Mouse (Mus musculus) gastrocnemius, postnatal 25 days (tissue): Measurements from ENCODE around the gene Eif2ak4. TPM values are rescaled to one million over a fixed set of nuclear protein-coding genes. Genes with fewer than 3 reads are reported as not detected.

Source experiments
- DNase-seq: peaks from one replicate; pipeline ENCODE4 v3.0.0; 2022
- long read RNA-seq, 2 experiments: library from polyadenylated mRNA; stranded (forward); transcript quantifications; one replicate each; pipeline ENCODE4 v2.0.0; 2021
- total RNA-seq, 2 experiments: library from RNA; stranded (reverse); gene quantifications; 1 replicate in 1 of 2; 2 replicates in 1 of 2; pipeline ENCODE4 v1.2.3; 2021

The Eif2ak4 gene
- 1 to 10 TPM; 3.4 to 3.5 TPM for total RNA-seq
- long read RNA-seq, experiment 1, result 0 reads
- long read RNA-seq, experiment 2, partial matches to known transcripts, result 0 of 1 reads
- long read RNA-seq, experiment 2, other reads (novel, unspliced or antisense), result 1 of 1 reads

GRCm38 (mm10) chr2:118388341-118389335 is at the start of gene Eif2ak4:
TSS of gene Eif2ak4 (plus strand) at chr2:118388618.
- peak; percentile 98 for DNase-seq

- no peak for DNase-seq
Observed at GRCm38 (mm10) chr2:118341295-118341694, 47.1 kb upstream of the Eif2ak4 start.

GRCm38 (mm10) chr2:118343897-118344296 is 44.5 kb upstream of the Eif2ak4 start:
- DNase-seq, result no peak

- DNase-seq, result no peak
Observed at GRCm38 (mm10) chr2:118345535-118345934, 42.9 kb upstream of the Eif2ak4 start.

GRCm38 (mm10) chr2:118353498-118353897 is 34.9 kb upstream of the Eif2ak4 start:
- no peak for DNase-seq

GRCm38 (mm10) chr2:118353916-118354403 is 34.5 kb upstream of the Eif2ak4 start:
- no peak for DNase-seq

- DNase-seq, result no peak
Observed at GRCm38 (mm10) chr2:118355138-118355719, 33.2 kb upstream of the Eif2ak4 start.

GRCm38 (mm10) chr2:118371841-118372240 is 16.6 kb upstream of the Eif2ak4 start:
- no peak for DNase-seq

GRCm38 (mm10) chr2:118372561-118372900 is 15.9 kb upstream of the Eif2ak4 start:
- no peak for DNase-seq

- peak; percentile 12 for DNase-seq
Observed at GRCm38 (mm10) chr2:118372901-118373571, 15.4 kb upstream of the Eif2ak4 start, which contains the start of gene Gpr176. TSS of gene Gpr176 (minus strand) at chr2:118373419.

GRCm38 (mm10) chr2:118373572-118374279 is 14.7 kb upstream of the Eif2ak4 start:
- DNase-seq, result peak; percentile 26

- no peak for DNase-seq
Observed at GRCm38 (mm10) chr2:118375522-118375921, 12.9 kb upstream of the Eif2ak4 start.

- no peak for DNase-seq
Observed at GRCm38 (mm10) chr2:118375931-118376330, 12.5 kb upstream of the Eif2ak4 start.

- DNase-seq, result no peak
Observed at GRCm38 (mm10) chr2:118379756-118380155, 8.7 kb upstream of the Eif2ak4 start.

GRCm38 (mm10) chr2:118383387-118383786 is 5.0 kb upstream of the Eif2ak4 start:
- DNase-seq, result no peak

GRCm38 (mm10) chr2:118389569-118389968 is 1.2 kb downstream of the Eif2ak4 start:
- DNase-seq, result no peak

- no peak for DNase-seq
Observed at GRCm38 (mm10) chr2:118390072-118390471, 1.7 kb downstream of the Eif2ak4 start.

GRCm38 (mm10) chr2:118391201-118391600 is 2.8 kb downstream of the Eif2ak4 start:
- DNase-seq, result no peak

GRCm38 (mm10) chr2:118399751-118400150 is 11.3 kb downstream of the Eif2ak4 start:
- DNase-seq, result no peak

- DNase-seq, result no peak
Observed at GRCm38 (mm10) chr2:118401834-118402727, 13.7 kb downstream of the Eif2ak4 start.

- no peak for DNase-seq
Observed at GRCm38 (mm10) chr2:118404336-118404735, 15.9 kb downstream of the Eif2ak4 start.
